Mouse (Mus musculus) cerebellum, adult 9-11 months (tissue): Measurements from ENCODE around the gene Mapk8.
A peak's percentile ranks its signal among the peaks of the same experiment; 100 is the strongest.

Experiments
- DNase-seq: peaks from one replicate; pipeline ENCODE4 v3.0.0; 2022

Mapk8 gene

DNA sequence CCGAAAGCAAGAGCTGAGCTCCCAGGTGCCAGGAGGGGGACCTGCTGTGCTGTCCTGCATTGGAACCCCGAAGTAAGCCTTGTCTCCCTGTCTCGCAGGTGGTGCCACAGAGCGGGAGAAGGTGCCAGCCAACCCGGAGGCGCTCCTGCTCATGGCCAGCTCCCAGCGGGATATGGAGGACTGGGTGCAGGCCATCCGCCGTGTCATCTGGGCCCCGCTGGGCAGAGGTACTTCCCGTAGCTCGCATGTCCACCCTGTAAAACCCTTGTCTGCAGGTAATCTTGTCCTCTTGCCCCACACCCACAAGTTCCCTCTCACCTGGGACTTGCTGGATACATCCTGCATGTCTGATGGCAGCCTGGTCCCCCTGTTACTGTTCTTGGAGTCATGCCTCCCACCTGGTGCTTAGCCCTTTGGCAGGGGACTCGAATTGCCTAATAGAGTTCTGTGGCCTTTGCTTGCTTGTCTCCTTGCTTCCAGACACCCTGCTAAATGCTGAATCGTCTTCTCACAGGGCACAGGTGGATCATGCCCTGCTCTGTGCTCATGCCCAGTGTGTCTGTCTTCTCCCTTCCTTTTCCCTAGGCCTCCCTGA lies 103.7 kb downstream of the Mapk8 start:
- DNase-seq: peak; percentile 74

- no peak for DNase-seq
These were observed 108.3 kb downstream of the Mapk8 start for GRCm38 (mm10) chr14:33338684-33339083.

GRCm38 (mm10) chr14:33335733-33336132 lies 111.2 kb downstream of the Mapk8 start:
- no peak for DNase-seq

DNA sequence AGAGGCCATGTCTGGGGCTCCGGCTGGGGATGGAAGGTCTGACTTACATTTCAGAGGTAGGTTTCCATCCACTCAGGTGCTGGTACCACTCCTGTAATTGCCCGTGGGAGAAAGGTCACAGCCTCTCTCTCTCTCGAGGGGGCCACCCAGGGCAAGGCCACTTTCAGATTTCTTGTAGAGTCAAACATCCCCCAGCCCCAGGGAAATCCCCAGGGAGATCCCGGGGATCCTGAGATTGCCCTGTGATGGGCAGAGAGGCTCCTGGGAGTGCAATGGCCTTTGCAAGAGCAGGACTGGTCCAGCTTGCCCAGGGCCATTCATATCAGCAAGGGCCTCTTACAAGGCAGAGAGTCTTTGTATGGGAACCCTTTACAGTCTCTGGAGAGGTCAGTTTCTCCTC lies 112.6 kb downstream of the Mapk8 start:
- no peak for DNase-seq

DNA sequence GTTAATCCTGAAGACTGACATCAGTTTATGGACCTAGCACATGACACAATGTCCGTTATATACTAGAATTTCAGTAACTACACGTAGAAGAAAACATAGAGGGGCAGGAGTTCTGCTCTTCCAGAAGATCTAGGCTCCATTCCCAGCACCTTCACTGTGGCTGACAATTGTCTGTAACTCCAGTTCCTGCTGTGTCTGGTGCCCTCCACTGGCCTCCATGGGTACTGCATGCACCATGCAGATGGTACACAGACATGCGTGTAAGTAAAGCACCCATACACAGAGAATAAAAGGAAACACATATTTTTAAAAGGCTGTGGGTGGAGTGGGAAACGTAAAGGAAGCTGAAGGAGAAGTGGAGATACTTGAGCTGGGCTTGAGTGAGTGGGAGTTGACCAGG lies 113.1 kb downstream of the Mapk8 start:
- DNase-seq: no peak

DNA sequence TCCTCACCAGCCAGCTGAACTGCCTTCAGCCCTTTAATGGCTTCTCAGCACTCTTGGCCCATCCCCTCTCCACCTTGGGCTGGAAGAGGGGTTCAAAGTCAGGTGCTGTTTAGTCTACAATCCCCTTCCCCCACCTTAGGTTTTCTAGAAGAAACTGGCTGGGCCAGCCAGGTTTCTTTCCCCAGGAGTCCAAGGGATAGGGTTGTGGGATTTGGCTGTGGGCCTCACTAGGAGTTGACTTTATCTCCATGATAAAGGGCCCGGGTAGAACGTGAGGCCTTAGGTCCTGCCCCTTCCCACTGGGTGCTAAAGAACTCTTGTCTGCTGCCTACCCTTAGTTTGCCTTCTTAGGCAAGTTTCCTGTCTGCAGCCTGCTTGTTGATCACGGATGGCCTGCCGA lies 115.3 kb downstream of the Mapk8 start:
- DNase-seq: no peak

- no peak for DNase-seq
These were observed 116.0 kb downstream of the Mapk8 start for GRCm38 (mm10) chr14:33330986-33331385.

DNA sequence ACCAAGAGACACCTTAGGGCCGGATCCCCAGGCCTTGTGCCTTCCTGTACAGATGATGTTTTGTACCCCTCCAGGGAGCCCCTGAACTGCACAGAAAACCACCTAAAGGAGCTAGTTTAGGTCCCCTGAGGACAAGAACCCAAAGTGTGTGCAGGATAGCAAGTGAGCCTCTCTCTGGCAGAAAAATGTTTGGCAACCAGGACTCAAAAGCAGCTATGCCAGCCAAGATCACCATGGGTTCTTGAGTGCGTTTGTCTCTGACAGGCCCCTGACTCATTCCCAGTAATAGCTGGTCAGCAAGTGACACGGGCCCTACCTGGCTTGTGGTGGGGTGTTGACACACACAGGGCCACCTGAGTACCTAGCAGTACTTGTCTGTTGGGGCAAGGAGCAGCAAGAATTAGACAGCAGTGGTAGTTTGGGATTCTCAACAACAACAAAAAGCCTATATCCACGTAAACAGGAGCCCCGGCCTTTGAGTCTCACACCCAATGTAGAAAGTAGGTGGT lies 117.6 kb downstream of the Mapk8 start:
- no peak for DNase-seq

GRCm38 (mm10) chr14:33328369-33328768 lies 118.6 kb downstream of the Mapk8 start:
- DNase-seq: no peak
